Mouse (Mus musculus) frontal cortex, adult (tissue): ENCODE data around the gene Rangrf.
"Not testable (repeated sequence)": the region's sequence is repeated elsewhere in the genome, so short reads cannot be mapped to it uniquely, and the experiment has no call there.

ENCODE experiments used
- ATAC-seq: cut with Nextera tagmentation; 2 replicates; pipeline ENCODE4 v1.9.2; 2017; ENCODE audit warnings: mild to moderate bottlenecking, moderate library complexity, mixed read lengths; ENCODE audit not compliant: low TSS enrichment

The Rangrf gene

DNA sequence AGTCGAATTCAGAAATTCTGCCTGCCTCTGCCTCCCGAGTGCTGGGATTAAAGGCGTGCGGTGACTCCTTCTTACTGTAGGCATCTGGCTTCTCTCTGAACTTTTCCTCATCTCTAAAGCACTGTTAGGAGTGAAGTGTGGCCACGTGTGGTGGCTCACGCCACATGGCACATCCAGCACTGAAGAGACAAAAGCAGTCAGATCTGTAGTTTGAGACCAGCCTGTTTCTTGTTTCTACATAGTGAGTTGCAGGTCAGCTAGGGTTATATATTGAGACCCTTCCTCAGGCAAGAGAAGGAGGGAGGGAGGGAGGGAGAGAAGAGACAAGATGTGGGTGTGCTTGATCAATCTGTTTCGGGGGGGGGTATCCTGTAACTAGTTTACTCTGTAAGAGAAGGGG is at the start of gene Rangrf:
Rangrf (minus strand) TSS at position 101 of the 400 bp plus-strand sequence.
- no peak for ATAC-seq

- ATAC-seq, result no peak
Measured at GRCm38 (mm10) chr11:69020691-69021090, 45.7 kb upstream of the Rangrf start.

DNA sequence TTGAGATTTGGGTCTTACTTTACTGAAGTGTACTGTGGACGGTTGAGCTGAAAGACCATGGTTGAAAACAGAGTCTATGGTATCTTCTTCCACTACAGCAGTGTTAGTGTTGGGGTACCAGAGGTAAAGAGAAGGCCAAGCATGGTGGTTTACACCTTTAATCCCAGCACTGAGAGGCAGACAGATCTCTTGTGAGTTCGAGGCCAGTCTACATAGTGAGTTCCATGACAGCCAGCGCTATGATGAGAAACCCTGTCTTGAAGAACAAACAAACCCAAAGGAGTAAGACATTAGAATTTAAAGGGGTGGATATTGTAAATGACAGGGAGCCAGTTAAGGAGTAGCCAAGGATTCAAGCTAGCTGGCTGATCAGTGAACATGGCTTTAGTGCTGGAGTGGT is 41.8 kb upstream of the Rangrf start:
- no peak for ATAC-seq

GRCm38 (mm10) chr11:69015644-69016441 is 40.9 kb upstream of the Rangrf start, which contains the start of gene Ctc1:
Ctc1 (plus strand) TSS chr11:69015911.
- ATAC-seq, result peak; percentile 90

DNA sequence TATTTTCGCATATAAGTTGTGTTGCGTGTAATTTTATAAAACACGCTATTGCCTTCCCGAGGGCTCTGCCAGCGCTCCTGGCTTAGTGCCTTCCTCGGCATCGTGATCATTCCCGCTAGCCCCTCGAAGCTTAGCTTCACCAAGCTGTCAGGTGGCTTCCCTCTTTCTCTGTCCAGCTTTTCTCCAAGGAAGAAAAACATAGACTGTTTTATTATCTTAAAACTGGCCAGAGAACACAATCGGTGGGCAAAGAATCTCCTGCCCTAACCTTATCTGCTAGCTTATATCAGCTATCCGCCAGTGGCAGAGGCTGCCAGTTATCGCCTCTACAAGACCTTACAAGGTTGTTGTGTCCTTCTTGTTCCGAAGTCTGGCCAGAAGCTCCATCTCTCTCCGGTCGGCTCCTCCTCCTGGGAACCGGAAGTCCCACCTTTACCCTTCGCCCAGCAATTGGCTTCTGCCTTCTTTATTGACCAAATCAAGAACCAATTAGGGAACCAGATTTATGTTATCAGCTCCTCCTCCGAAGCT is 37.2 kb upstream of the Rangrf start:
- peak; percentile 78 for ATAC-seq

DNA sequence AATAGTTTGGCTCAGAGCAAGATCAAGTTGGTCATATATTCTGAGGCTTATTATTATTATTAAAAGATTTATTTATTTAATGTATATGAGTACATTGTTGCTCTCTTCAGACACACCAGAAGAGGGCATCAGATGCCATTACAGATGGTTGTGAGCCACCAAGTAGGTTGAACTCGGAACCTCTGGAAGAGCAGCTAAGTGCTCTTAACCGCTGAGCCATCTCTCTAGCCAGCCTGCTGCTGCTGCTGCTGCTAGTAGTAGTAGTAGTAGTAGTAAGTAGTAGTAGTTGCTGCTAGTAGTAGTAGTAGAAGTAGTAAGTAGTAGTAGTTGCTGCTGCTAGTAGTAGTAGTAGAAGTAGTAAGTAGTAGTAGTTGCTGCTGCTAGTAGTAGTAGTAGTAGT is 36.5 kb upstream of the Rangrf start:
- not testable (repeated sequence) for ATAC-seq

- no peak for ATAC-seq
Measured at GRCm38 (mm10) chr11:69010400-69011323, 35.7 kb upstream of the Rangrf start.

DNA sequence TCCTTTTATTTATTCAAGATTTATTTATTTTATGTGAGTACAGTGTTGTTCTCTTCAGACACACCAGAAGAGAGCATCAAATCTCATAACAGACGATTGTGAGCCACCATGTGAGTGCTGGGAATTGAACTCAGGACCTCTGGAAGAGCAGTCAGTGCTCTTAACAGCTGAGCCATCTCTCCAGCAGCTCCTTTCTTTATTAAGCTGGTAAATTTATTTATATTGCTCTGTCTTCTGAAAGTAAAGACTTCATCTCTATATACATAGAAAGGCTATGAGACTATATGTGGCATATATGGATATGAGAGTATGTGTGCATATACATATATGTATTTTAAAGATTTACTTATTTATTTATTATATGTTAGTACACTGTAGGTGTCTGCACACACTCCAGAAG is 34.5 kb upstream of the Rangrf start:
- no peak for ATAC-seq

DNA sequence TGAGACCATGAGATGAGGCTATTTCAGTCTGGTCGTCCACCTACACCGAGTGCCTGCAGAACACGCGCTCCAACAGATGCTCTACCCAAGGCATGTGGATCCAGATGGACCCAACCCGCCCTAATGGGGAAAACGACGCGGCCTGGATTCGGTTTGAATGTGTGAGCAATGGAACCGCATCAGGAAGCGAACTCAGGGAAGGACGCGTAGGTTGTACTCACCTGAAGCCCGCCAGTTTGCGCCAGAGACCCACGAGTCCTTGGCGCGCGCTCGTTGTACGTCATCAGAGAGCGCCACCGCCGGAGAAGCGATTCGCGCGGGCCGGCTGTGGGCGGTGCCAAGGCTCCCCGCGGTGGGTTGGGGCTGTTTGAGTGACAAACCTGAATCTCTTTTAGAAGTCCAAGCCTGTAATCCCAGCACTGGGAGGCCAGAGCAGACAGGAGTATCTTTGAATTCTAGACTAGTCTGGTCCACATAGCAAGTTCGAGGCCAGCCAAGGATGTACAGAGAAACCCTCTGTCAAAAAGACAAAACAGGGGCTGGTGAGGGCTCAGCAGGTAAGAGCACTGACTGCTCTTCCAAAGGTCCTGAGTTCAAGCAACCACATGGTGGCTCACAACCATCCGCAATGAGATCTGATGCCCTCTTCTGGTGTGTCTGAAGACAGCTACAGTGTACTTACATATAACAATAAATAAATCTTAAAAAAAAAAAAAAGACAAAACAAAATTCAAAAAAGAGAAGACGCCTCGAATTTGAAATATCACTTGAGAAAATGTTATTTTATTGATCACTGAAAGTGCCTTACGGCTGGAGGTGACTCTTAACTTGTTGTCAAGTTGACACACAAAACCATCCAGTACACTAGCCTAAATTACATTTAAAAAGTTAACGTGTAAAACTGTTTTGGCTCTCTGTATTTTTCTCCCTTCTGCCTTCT is 33.5 kb upstream of the Rangrf start, which contains the start of gene Pfas:
Pfas (minus strand) TSS at position 279 of the 940 bp plus-strand sequence.
- peak; percentile 64 for ATAC-seq

DNA sequence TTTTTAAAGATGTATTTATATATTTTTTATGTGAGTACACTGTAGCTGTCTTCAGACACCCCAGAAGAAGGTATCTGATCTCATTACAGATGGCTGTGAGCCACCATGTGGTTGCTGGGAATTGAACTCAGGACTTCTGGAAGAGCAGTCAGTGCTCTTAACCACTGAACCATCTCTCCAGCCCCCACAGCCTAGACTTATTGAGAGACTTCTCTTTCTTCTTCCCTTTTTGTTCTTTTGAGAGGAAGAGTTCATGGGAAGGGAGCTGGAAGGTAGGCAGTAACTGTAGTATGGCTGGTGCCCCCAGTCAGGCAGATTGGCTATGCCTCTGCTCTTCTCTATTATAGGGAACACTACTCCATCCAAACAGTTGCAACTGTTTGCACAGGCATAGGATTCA is 31.6 kb upstream of the Rangrf start:
- not testable (repeated sequence) for ATAC-seq

DNA sequence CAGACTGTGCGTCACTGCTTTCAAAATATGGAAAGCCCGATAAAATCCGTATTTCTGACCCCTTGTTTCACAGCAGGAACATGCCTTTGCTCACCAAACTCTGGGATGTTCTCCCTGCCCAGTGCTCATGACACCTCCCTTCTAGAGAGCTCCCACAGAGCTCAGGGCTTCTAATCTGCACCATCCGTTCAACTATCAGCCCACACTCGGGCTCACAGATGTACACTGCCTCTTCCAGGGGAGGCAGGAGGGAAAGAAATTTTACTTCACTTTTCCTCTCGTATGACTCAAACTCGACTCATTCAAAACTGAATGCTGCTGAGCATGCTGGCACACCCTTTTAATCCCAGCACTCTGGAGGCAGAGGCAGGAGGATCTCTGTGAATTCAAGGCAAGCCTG is 30.2 kb upstream of the Rangrf start:
- ATAC-seq, result peak; percentile 53; the same call in 1 of the 2 replicates

DNA sequence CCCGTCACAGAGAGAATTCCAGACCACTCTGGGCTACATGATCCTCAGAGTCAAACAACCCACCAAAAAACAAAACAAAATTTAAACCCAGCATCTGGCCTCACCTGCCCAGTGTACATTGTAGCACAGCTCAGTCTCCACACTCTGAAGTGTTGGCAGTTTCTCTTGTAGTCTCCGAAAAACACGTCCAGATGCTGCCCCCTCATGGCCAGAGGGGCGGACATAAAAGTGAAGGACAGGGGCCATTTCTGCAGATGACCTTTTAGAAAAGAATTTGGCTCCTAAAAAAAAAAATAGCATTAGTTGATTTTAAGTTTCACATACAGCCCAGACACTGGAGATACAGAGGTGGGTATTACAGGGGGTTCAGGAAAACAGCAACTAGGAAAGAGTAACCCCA is 28.6 kb upstream of the Rangrf start:
- no peak for ATAC-seq

GRCm38 (mm10) chr11:69002782-69003181 is 27.8 kb upstream of the Rangrf start:
- ATAC-seq, result not testable (repeated sequence)

DNA sequence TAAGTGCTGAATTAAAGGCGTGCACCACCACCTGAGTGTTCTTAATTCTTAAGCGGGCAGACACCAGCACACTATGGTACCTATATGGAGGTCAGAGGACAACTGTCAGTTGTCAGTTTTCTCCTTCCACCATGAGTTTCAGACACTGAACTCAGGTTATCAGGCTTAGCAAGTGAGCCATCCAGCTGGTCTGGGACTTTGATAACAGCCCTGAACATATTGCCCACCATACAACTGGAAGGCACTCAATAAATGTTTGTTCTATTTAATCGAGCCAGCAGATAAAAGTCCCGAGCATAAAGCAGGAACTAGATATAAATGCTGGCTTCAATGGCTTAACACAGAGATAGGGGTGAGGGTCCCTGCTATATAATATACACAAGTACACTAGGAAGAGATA is 22.1 kb upstream of the Rangrf start:
- no peak for ATAC-seq

DNA sequence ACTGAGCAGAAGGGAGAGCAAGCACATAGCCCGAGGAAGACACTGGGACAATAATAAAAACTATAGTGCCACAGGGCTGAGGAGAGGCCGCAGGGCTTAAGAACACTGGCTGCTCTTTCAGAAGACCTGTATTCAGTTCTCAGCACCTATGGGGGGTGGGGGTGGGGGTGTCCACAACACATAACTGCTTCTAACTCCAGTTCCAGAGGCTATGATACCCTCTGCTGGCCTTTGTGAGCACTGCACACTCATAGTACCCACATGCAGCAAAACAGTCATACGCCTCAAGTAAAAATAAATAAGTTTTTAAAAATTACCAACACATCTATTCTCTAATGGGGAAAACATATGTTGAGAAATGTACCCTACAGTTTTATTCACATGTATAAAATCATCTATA is 19.4 kb upstream of the Rangrf start:
- ATAC-seq, result no peak

GRCm38 (mm10) chr11:68993122-68993521 is 18.1 kb upstream of the Rangrf start:
- no peak for ATAC-seq

GRCm38 (mm10) chr11:68988341-68988740 is 13.4 kb upstream of the Rangrf start:
- ATAC-seq, result no peak

GRCm38 (mm10) chr11:68987365-68987882 is 12.4 kb upstream of the Rangrf start:
- ATAC-seq, result no peak

DNA sequence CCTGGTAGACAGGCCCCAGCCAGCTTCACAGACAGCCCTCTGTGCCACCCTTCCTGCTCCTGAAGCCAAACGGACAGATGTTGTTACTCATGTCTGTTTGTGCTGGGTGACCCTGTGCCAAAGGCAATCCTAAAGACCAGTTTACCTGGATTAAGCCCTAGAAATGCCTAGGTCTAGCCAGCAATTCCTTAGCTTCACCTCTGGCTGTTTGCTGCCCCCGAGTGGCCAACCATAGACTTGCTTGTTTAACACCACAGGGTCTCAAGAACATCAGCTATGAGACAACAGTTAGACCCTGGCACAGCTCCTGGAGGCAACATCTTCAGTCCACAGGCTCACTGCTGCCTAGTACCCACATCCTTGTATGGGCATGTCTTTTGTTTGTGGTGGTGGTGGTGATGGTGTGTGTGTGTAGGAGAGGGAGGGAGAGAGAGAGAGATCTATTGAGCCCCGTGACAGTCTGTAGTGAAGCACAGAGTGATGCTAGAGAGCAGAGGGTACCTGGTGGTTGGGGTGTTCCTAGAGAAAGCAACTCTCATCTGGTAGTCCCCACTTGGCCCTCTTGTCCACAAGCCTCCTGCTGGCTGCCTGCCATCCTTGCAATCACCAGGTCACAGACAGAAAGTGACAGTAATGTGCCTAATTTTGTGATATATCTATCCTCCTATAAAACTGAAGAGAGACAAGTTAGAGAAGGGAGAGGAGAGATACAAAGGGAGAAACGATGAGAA is 7.8 kb upstream of the Rangrf start:
- peak; percentile 77 for ATAC-seq

DNA sequence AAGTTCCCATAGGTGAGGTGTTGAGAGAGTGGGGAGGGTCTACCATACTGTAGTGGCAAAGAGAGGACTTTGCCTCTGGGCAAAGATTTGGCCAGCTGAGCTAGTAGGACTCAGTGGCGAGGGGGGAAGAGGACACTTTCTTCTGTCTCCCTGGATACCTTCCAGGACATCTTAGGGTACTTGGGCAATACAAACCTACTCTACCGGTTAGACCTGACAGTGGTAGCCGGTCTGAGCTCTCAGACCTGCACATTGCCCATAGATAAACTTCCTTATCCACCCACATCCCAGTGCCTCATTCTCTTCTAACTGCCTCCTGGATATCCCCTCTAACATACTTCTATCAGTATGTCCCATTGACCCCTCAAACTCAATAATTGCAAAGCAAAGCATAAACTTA is 5.9 kb upstream of the Rangrf start:
- ATAC-seq, result no peak
